Mouse (Mus musculus) frontal cortex, postnatal 14 days (tissue): ENCODE data around the gene Trabd2b.
A peak's percentile ranks its signal among the peaks of the same experiment; 100 is the strongest.

Source experiments
- DNase-seq, 2 experiments: peaks; one replicate each; pipeline ENCODE4 v3.0.0; 2022; ENCODE audit warnings: low spot score in 2 of 2

Gene Trabd2b

DNA sequence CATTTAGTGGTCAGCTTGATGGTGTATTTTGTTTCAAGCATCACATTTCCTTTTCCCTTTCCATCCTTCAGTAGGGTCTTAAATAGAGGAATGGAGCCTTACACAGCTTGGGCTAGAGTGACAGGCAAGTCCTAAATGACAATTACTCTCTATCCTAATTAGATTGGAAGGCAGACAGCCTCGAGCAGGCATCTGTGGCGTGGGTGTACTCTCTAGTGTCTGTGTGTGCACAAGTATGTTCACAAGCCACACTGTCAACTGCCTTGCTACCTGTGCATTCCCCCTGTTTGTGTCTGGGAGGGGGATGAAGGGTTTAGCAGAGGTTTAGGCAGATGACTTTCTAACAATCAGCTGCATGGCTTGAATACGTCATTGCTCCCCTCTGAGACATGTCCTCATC, 6.7 kb upstream of the Trabd2b start:
- DNase-seq: no peak

DNA sequence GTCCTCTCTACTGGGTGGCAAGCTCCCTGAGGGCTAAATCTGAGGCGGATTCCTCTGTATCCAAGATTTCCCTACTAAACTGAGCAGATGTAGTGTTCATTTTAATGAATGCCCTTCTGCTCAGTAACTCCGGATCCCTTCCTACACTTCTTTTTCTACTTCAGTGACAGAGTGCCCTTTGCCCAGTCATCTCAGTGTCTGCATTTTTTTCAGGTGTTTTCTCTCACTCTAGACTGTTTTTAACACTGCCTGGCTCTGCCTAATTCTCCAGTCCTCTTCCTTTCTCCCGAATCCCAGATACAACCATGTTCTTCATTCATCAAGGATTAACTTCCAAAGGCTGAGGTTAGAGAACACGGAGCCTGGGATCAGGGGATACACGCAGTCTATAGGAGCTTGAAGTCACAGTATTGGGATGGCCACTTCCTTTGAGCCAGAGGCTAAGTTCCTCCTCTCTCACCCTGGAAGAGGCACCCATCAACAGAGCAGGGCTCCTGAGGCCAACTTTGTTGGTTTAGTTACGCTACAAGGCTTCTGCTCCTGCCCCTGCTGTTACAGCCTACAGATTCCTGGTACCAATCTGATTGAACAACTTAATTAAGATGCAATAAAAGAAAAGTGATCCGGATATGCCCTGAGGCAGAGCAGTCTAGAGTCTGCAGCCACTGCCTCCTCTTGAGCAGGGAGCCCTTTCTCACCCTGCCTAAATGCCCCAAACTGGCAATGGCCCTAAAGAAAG, 4.4 kb upstream of the Trabd2b start:
- DNase-seq: no peak

GRCm38 (mm10) chr4:114405682-114406354, 706 bp upstream of the Trabd2b start:
- peak; percentile 67 to 80 for DNase-seq

DNA sequence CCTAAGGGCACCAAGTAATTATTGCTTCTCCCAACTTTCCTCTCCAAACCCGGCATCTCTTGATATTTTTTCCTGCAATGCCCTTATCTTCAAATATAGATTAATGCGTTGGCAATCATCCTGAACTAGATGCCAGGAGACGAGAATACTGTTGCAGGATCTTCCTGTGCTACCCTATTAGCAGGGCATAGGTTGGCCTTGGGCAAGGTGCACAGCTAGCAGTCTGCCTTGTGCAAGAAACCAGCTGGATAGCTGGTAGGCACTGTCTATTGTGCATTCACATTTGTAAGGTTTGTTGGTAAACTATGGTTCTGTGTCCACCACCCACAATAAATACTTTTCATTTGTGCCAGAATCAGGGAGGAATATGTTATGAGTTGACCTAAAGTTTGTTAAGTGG, 992 bp downstream of the Trabd2b start:
- DNase-seq: no peak

DNA sequence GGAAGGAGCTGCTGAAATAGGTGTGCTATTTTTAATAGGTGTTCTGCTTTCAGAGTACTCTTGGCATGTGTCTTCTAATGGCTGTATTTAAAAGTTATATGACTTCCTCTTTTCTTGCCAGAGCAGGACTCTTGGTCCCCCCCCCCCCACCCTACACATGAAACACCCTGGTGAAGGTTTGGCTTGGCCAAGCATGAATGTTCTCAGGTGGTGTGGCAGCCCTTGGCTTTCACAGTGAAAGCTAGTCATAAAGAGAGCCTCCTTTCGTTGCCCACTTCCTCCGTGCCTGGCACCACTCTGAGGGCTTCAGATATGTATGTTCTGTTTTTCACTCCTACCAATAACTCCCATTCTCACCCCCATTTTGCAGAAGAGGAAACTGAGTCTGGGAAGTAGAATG, 1.8 kb downstream of the Trabd2b start:
- DNase-seq: no peak

DNA sequence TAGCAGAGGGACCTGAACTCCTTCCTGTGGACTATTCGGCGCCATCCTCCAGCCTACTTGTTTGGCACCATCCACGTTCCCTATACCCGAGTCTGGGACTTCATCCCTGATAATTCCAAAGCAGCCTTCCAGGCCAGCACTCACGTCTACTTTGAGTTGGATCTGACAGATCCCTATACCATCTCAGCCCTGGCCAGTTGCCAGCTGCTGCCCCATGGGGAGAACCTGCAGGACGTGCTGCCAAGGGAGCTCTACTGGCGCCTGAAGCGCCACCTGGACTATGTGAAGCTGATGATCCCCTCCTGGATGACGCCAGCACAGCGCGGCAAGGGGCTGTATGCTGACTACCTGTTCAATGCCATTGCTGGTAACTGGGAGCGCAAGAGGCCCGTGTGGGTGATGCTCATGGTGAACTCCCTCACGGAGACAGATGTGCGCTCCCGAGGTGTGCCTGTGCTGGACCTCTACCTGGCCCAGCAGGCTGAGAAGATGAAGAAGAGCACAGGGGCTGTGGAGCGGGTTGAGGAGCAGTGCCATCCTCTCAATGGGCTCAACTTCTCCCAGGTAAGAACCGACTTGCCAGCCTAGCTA, 2.5 kb downstream of the Trabd2b start:
- DNase-seq: no peak

- no peak for DNase-seq
Observed at GRCm38 (mm10) chr4:114409511-114409910, 3.0 kb downstream of the Trabd2b start.

- DNase-seq: no peak
Observed at GRCm38 (mm10) chr4:114410026-114410425, 3.5 kb downstream of the Trabd2b start.

GRCm38 (mm10) chr4:114410443-114410842, 3.9 kb downstream of the Trabd2b start:
- no peak for DNase-seq

DNA sequence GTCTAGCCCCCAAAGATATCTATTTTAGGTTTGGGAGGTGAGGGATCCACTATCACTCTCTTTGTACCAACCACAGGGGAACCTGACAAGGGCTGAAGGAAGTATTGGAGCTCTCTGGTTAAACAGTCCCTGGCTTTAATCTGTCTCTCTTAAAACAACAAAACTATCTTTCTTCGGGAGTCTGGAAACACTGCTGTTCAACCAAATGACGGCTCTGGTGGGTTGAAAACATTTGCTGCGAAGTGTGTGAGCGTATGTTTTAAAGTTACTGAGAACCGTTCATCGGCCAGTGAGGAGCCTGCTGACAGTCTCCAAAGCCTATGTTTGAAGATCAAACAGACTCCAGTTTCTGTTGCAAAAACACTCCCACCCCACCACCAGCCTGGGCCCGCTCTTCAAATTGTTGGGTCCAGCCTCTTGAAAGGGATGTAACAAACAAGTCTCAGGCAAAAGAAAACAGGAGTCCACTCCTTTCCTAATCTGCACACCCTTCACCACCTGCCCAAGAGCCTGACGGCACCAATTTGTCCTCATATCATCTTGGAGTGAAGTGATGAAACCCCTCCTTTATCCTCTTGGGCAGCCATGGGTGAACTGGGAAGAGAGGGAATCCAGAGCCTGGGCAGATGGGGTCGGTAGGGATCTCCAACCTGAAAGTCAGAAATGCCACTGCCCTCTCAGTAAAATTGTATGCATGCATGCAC, 4.6 kb downstream of the Trabd2b start:
- DNase-seq: no peak

GRCm38 (mm10) chr4:114411846-114412390, 5.4 kb downstream of the Trabd2b start:
- DNase-seq: no peak

GRCm38 (mm10) chr4:114415925-114416645, 9.6 kb downstream of the Trabd2b start:
- peak; percentile 38 to 46 for DNase-seq

DNA sequence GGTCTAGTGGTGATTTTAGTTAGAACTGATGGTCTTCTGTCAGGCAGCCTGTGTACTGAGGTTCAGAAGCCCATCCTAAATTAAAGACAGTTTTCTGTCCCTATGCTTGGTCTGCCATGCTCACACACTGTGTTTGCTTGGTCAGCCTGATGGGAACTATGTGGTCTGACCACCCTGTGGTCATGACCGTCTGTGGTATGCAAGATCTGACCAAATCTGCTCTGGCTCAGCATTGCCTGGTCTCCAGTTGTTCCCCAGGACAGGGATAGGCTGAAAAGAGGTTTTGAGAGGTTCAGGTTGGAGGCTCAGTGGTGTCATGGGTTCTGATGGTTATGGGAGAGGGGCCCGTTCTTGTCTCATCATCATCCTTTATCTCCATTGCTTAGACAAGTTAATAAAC, 13.6 kb downstream of the Trabd2b start:
- DNase-seq: no peak

GRCm38 (mm10) chr4:114423084-114423483, 16.6 kb downstream of the Trabd2b start:
- no peak for DNase-seq

DNA sequence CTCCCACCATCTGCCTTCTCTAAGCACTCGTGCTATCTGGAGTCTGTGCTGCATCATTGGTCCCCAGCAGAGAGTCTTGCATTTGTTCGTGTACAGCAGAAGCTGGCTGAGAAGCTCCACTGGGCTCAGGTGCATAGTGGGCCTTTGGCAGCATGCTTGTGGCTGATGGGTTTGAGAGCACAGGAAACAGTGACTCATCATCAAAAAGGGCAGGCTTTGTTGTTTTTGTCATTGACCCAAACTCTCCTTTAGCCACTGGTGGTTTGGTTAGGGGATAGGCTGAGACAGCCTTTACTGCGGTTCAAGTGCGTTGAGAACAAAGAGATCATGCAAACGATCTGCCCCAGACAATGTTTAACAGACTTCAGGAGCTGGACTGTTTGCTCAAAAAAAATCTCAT, 19.3 kb downstream of the Trabd2b start:
- DNase-seq: no peak

DNA sequence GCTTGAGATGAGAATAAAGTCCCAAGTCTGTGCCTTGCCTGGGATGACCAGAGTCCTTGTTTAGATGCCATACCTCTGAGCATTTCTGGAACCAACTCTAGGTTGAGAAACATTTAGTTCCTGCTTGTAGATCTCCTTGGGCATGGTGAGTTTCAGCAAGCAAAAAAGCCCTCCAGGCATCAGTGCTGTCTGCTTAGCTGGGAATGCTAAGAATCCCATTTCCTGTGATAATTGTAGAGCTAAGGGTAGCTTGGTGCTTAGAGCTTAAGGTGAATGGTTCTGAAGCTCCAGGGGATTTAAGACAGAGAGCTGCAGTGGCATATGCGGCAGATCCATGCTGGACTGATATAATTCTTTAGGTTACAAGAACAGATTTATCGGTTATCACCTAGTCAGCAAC, 26.2 kb downstream of the Trabd2b start:
- DNase-seq: no peak

DNA sequence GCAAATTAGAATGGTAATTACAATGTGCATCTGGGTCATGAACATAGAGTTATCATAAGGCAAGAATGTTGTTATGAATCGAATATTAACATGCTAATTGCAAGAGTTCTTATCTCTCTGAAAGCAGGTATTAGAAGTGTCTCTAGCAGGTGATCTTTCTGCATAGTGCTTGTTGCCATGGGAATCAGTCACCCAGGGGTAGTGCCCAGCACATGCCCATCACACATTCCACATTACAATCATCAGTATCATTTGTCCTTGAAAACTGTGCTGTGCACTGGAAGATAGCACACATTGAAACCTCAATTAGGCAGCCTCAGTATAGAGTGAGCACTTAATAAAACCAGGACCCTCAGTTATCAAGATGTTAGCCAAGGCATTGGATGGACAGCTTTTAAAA, 26.9 kb downstream of the Trabd2b start:
- DNase-seq: no peak

DNA sequence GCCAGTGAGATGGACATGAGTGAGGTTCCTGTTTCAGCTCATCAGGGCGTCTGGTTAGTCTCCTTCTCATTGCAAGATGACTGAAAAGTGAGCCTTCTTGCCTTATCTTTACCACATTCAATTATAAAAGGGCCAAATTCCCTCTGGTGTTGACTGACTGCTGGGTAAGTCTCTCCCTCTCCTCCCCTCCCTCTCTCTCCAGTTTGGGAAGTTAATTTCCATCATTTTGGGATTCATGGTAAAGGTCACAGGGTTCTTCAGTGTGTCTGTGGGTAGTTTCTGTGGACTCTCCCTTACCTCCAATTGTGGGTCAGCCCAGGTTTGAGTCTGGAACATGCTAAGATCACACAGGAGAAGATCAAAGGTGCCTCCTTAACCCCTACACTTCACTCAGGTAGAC, 28.2 kb downstream of the Trabd2b start:
- no peak for DNase-seq

DNA sequence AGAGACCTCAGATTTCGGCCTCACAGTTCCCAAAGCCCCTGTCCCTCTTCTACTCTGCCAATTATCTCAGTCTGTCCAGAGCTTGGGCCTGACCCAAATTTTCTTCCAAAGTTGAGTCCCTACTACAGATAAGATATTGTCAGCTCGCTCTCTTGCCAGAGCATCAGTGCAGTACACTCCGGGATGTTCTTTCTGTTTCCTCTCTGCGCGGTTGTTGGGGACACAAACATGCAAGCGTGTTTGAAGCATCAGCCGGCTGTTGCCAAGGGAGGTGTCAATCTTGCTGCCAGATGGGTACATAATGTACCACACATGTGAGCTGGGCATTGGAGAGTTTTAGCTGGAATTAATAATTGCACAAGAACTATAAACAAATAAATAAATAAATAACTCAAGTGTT, 28.9 kb downstream of the Trabd2b start:
- no peak for DNase-seq

- no peak for DNase-seq
Observed at GRCm38 (mm10) chr4:114438764-114439163, 32.2 kb downstream of the Trabd2b start.

- DNase-seq: no peak
Observed at GRCm38 (mm10) chr4:114442186-114442585, 35.7 kb downstream of the Trabd2b start.

DNA sequence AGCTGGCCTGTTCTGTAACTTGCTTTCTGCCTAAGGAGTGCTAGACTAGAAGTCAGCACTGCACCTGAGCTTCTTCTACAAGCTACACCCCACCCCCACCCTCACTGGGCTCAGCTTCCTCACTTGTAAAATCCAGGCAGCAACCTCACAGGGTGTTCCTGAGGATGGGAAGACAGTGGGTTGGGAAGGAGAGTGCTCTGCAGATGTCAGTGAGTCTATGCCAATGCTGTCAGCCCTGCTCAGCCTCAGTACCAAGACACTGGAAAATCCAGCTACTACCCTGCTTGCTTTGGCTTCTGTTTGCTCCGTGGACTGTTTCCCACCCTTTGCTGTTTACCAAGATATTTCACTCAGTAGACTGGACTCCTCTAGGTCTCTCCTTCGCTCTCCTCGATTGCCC, 36.1 kb downstream of the Trabd2b start:
- no peak for DNase-seq
